Mouse (Mus musculus) lung, postnatal 25 days (tissue): ENCODE measurements around the gene Gm44805.
A peak's percentile ranks its signal among the peaks of the same experiment; 100 is the strongest.

Source experiments
- DNase-seq: peaks from one replicate; pipeline ENCODE4 v3.0.0; 2022; ENCODE audit warnings: low spot score

Gene Gm44805

DNA sequence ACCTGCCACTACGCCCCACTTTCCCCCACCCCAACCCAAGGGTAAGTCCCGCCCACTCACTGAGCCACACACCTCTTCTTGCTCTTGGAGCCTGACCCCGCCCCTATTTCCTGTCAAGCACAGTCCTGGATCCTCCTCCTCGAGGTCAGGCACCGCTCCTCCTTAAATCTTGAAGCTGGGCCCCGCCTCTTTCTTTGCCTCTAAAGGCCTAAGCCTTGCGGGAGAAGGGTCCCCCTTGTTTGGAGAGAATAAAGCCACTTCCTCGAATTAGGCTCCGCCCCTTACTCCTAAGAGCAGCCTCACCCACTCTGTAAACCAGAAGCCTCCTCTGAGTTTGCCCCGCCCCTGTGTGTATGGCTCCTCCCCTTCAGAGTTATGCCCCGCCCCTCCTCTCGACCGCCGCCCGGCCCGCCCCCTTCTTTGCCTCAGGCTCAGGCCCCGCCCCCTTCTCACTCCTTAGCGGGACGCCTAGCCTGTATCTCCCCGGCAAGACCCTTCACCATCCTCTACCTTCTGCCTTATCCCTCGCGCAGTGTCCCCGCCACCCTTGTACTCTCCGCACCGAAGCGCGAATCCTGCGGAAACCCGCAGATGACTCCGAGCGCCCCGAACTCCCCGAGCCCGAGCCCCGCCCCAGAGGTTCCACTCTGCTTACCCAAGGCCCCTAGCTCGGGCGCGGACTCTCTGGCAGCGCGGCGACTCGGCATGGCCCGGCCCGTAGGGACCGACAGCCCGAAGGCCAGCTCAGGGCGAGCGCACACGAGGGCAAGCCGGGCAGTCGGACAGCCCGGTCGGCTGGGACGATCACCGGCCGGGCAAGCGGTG, 52.5 kb downstream of the Gm44805 start:
- DNase-seq: peak; percentile 99

DNA sequence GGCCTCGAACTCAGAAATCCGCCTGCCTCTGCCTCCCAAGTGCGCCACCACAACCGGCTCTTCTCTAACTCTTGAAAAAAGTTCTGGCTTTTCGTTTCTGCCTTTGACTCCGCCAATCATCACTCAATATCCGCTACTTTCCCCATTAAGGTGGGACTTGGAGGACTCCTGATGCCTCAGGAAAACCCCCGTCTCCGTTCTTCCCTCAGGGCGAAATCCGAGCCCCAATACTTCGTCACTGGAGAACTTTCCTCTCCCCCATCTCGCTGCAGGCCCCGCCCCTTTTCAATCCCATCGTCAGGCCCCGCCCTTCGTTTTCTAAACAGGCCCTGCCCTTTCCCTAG, 53.1 kb downstream of the Gm44805 start:
- no peak for DNase-seq

DNA sequence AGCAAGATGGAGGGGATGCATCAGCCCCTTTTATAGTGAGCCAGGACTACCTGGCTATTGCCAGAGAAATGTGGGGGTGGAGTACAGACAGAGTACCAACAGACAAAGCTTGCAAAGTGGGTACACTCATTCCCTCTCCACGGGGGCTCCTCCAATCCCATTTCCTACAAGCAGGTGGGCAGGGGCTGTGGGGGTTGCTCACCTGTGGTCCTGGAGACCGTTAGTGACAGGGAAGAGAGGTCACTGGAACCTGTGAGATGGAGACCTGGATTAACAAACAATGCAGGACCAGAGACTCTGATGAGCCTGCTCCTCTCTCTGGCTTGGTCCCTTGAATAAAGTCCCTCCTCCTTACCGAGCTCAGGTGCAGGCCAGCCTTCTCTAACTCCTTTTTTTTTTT, 53.5 kb downstream of the Gm44805 start:
- DNase-seq: no peak

DNA sequence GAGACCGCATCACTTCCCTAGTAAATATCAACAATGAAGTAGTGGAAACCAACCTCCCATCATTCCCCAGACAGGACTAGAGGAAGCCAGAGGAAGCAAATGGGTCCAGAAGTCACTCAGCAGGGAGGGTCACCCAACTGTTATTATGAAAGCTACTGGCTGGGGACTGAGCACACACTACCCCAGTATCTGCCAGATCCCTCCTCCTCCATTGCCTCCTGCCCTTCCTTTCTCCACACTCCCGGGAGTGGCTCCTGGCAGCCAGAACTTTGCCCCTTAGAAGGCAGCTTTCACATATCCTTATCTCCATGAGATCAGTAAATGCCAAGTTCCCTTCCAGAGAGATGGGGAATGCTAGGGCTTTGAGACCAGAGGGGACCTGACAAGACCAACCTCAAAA, 57.8 kb downstream of the Gm44805 start:
- DNase-seq: no peak

DNA sequence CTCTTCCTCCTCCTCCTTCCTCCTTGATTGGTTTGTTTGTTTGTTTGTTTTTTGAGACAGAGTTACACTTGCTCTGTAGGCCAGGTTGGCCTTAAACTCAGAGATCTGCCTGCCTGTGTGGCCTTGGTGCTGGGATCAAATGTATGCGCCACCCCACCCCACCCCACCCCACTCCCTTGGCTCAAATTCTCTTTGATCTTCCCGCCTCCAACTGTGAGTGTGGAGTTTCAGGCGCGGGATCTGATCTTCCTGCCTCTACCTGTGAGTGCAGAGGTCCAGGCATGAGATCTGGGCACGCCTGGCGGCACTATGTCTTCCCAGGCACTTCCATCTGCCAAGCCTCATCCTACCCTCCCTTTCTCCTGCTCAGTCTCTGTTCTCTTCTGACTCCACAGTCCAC, 59.0 kb downstream of the Gm44805 start:
- no peak for DNase-seq
